Mouse (Mus musculus) G1E (cell line): ENCODE measurements around the gene Tnk2. TPM values are rescaled to one million over a fixed set of nuclear protein-coding genes. Genes with fewer than 3 reads are reported as not detected.

Source experiments
- ATAC-seq: 2 replicates; pipeline ENCODE4 v1.8.0; 2016; ENCODE audit warnings: mild to moderate bottlenecking; ENCODE audit not compliant: insufficient number of reproducible peaks, poor library complexity, low FRiP score, severe bottlenecking; ENCODE audit errors: extremely low read depth
- DNase-seq: peaks from one replicate; pipeline ENCODE4 v3.0.0; 2012; ENCODE audit warnings: low spot score
- H3K27me3 ChIP-seq: 2 replicates; pipeline ENCODE4 v1.6.1; 2012; ENCODE audit warnings: mild to moderate bottlenecking, low read length, inconsistent platforms; ENCODE audit not compliant: insufficient read depth
- H3K36me3 ChIP-seq: replicated peaks from 2 replicates; pipeline ENCODE3; 2012; ENCODE audit warnings: mild to moderate bottlenecking, inconsistent platforms
- H3K4me1 ChIP-seq: 2 replicates; pipeline ENCODE4 v1.6.1; 2012; ENCODE audit warnings: low read depth, low read length, inconsistent platforms, mixed read lengths; ENCODE audit not compliant: insufficient read depth
- H3K4me3 ChIP-seq: 2 replicates; pipeline ENCODE4 v1.5.1; 2012; ENCODE audit warnings: low read depth, mild to moderate bottlenecking, inconsistent platforms, low read length, moderate library complexity, mixed read lengths
- H3K9me3 ChIP-seq: replicated peaks from 2 replicates; pipeline ENCODE4 v1.6.1; 2012; ENCODE audit warnings: inconsistent platforms
- CTCF ChIP-seq: IDR thresholded peaks from 2 replicates; pipeline ENCODE4 v1.5.1; 2012; ENCODE audit warnings: low read depth, low read length, inconsistent platforms, mixed read lengths
- GATA1 ChIP-seq: IDR thresholded peaks from 2 replicates; pipeline ENCODE4 v1.6.1; 2012; ENCODE audit warnings: borderline replicate concordance, low read length, inconsistent platforms, mixed read lengths
- GATA2 ChIP-seq: IDR thresholded peaks from 2 replicates; pipeline ENCODE4 v1.6.1; 2012; ENCODE audit warnings: low read depth, low read length, inconsistent platforms, borderline replicate concordance
- POLR2AphosphoS5 ChIP-seq: IDR thresholded peaks from 2 replicates; pipeline ENCODE4 v1.6.1; 2012; ENCODE audit warnings: low read depth, low read length, inconsistent platforms; ENCODE audit not compliant: insufficient replicate concordance
- TAL1 ChIP-seq: conservative IDR thresholded peaks from 2 replicates; pipeline ENCODE4 v1.6.1; 2012; ENCODE audit warnings: low read depth, low read length, inconsistent platforms, mixed read lengths
- polyA plus RNA-seq: library from polyadenylated mRNA; stranded (reverse); fragments of >175 nt; gene quantifications from 2 replicates; pipeline ENCODE4 v1.2.3, GENCODE M21; 2012
- total RNA-seq, 2 experiments: library from RNA; stranded (forward) in 1 of 2; stranded (reverse) in 1 of 2; fragments of 200-1000 nt in 1 of 2; fragments of >200 nt in 1 of 2; fragmentation: Nextera tagmentation in 1 of 2; gene quantifications; 2 replicates each; pipeline ENCODE4 v1.2.3; 2014 to 2017

Tnk2 gene
- total and polyA plus RNA-seq, 3 experiments, result 13.4 to 197 (median 31.5) TPM

- Histone ChIP-seq H3K27me3 (no peaks in the 10 kb centered on the region), H3K36me3 (peaks cover 84% of the 10 kb centered on the region), H3K4me3 (no peak overlapping the region), H3K9me3 (no peaks in the 10 kb centered on the region), H3K4me1 (peaks cover 38% of the 10 kb centered on the region)
- ATAC-seq (no peak), DNase-seq (no peak)
- no peak for TF ChIP-seq POLR2AphosphoS5
- TF ChIP-seq GATA1, result no peak
- no peak for TF ChIP-seq CTCF
- no peak for TF ChIP-seq GATA2
- no peak for TF ChIP-seq TAL1
These were observed 36.3 kb downstream of the Tnk2 start for GRCm38 (mm10) chr16:32679976-32680375.

GRCm38 (mm10) chr16:32680806-32681205 is 37.1 kb downstream of the Tnk2 start:
- peaks cover 75% of the 10 kb centered on the region for H3K36me3 ChIP-seq
- no peak for DNase-seq
- TF ChIP-seq TAL1, result no peak
- TF ChIP-seq CTCF, result no peak
- no peak for TF ChIP-seq GATA1
- TF ChIP-seq GATA2, result no peak
- no peak for TF ChIP-seq POLR2AphosphoS5

GRCm38 (mm10) chr16:32682194-32682593 is 38.5 kb downstream of the Tnk2 start:
- peaks cover 62% of the 10 kb centered on the region for H3K36me3 ChIP-seq
- no peaks in the 10 kb centered on the region for H3K9me3 ChIP-seq
- no peak overlapping the region for H3K4me3 ChIP-seq
- peaks cover 36% of the 10 kb centered on the region for H3K4me1 ChIP-seq
- DNase-seq, result no peak
- no peak for TF ChIP-seq GATA1
- no peak for TF ChIP-seq POLR2AphosphoS5
- peak; percentile 21; the same call in 1 of the 2 replicates for TF ChIP-seq CTCF
- H3K27me3 ChIP-seq, result no peaks in the 10 kb centered on the region
- no peak for ATAC-seq

More at GRCm38 (mm10) chr16:32680806-32681205, 37.1 kb downstream of the Tnk2 start:
- H3K4me3 ChIP-seq, result peak overlapping the region; percentile 10; the same call in 1 of the 2 replicates
- no peaks in the 10 kb centered on the region for H3K9me3 ChIP-seq
- H3K4me1 ChIP-seq, result peaks cover 38% of the 10 kb centered on the region
- no peaks in the 10 kb centered on the region for H3K27me3 ChIP-seq
- ATAC-seq, result no peak

- no peak for ATAC-seq
These were observed 39.2 kb downstream of the Tnk2 start for GRCm38 (mm10) chr16:32682841-32683240.

GRCm38 (mm10) chr16:32683343-32683742 is 39.7 kb downstream of the Tnk2 start:
- DNase-seq (no peak), ATAC-seq (peak; percentile 40; the same call in 1 of the 2 replicates)
- Histone ChIP-seq H3K4me3 (no peak overlapping the region), H3K27me3 (no peaks in the 10 kb centered on the region), H3K4me1 (peaks cover 31% of the 10 kb centered on the region), H3K9me3 (no peaks in the 10 kb centered on the region), H3K36me3 (peaks cover 50% of the 10 kb centered on the region)
- TF ChIP-seq GATA1, result no peak
- TF ChIP-seq CTCF, result peak; percentile 70

More at GRCm38 (mm10) chr16:32682841-32683240, 39.2 kb downstream of the Tnk2 start:
- H3K36me3 ChIP-seq, result peaks cover 55% of the 10 kb centered on the region
- no peaks in the 10 kb centered on the region for H3K9me3 ChIP-seq
- H3K4me3 ChIP-seq, result no peak overlapping the region
- no peaks in the 10 kb centered on the region for H3K27me3 ChIP-seq
- H3K4me1 ChIP-seq, result peaks cover 35% of the 10 kb centered on the region
- DNase-seq, result no peak
- TF ChIP-seq TAL1 (no peak), POLR2AphosphoS5 (no peak), GATA2 (no peak), CTCF (no peak), GATA1 (no peak)

GRCm38 (mm10) chr16:32685405-32685804 is 41.7 kb downstream of the Tnk2 start:
- Histone ChIP-seq H3K36me3 (peaks cover 29% of the 10 kb centered on the region), H3K27me3 (no peaks in the 10 kb centered on the region), H3K4me1 (peaks cover 41% of the 10 kb centered on the region), H3K9me3 (no peaks in the 10 kb centered on the region), H3K4me3 (no peak overlapping the region)
- DNase-seq, result no peak
- TF ChIP-seq GATA2 (no peak), TAL1 (no peak), GATA1 (no peak), CTCF (no peak), POLR2AphosphoS5 (no peak)
- ATAC-seq, result no peak

GRCm38 (mm10) chr16:32685998-32686397 is 42.3 kb downstream of the Tnk2 start:
- Histone ChIP-seq H3K9me3 (no peaks in the 10 kb centered on the region), H3K36me3 (peaks cover 24% of the 10 kb centered on the region), H3K4me3 (no peak overlapping the region), H3K4me1 (peaks cover 38% of the 10 kb centered on the region), H3K27me3 (no peaks in the 10 kb centered on the region)
- DNase-seq (no peak), ATAC-seq (no peak)
- TF ChIP-seq CTCF (no peak), GATA1 (no peak), TAL1 (no peak), POLR2AphosphoS5 (no peak), GATA2 (no peak)
